Mouse (Mus musculus) small intestine, adult 2 months (tissue): ENCODE measurements at regions not wholly inside any gene's neighbourhood (a gene's known extent, or its start where the extent isn't known, plus 50 kb on each side); places are given as distances from the start of the nearest gene placed in this dataset.

ENCODE experiments used
- CTCF ChIP-seq: fragments of 200-500 bp; IDR thresholded peaks from 2 replicates; pipeline ENCODE4 v1.5.1; 2012; ENCODE audit warnings: low read depth, mild to moderate bottlenecking, control low read depth, inconsistent platforms, low read length, moderate library complexity, mixed read lengths; ENCODE audit not compliant: insufficient replicate concordance, insufficient read length; ENCODE audit errors: extremely low read depth
- POLR2A ChIP-seq: fragments of 200-500 bp; IDR thresholded peaks from 2 replicates; pipeline ENCODE4 v1.6.1; 2012; ENCODE audit warnings: low read depth, mild to moderate bottlenecking, control low read depth, inconsistent platforms, low read length, moderate library complexity

DNA sequence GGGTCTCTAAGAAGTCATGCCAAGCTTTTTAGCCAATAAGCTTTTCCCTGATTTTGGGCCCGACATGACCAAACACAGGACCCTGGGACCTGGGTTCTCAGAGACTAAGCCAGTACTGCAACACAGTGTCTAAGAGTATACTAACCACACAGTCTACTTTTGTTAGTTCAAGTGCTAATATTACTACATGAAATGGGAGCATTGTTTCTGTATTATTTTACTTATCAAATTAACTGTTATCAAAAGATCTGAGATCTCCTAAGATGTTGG is 120.7 kb upstream of the BC052040 start:
- TF ChIP-seq POLR2A = no peak
- no peak for TF ChIP-seq CTCF
